Mouse (Mus musculus) MEL (cell line): ENCODE measurements around the gene Kirrel3. TPM values are rescaled to one million over a fixed set of nuclear protein-coding genes. Genes with fewer than 3 reads are reported as not detected.

ENCODE experiments used
- DNase-seq: peaks from one replicate; pipeline ENCODE4 v3.0.0; 2011; ENCODE audit warnings: low read depth, low spot score
- H3K27ac ChIP-seq: 2 replicates; pipeline ENCODE4 v1.5.1; 2012; ENCODE audit warnings: low read depth, mild to moderate bottlenecking, control low read depth, low read length, moderate library complexity; ENCODE audit not compliant: control insufficient read depth
- H3K27me3 ChIP-seq, 2 experiments: fragments of 150-350 bp in 1 of 2; sonication (generic) in 1 of 2; 2 replicates each; pipeline ENCODE4 v1.6.1; 2012; ENCODE audit warnings: low read length in 2 of 2, mild to moderate bottlenecking in 2 of 2, improper control_type of control experiment in 1 of 2, moderate library complexity in 1 of 2; ENCODE audit not compliant: insufficient read depth in 2 of 2, control insufficient read depth in 1 of 2
- H3K36me3 ChIP-seq, 2 experiments: 2 replicates each; pipeline ENCODE4 v1.6.1; 2012 to 2014; ENCODE audit warnings: low read length in 2 of 2, improper control_type of control experiment in 1 of 2, inconsistent platforms in 1 of 2, mild to moderate bottlenecking in 1 of 2; ENCODE audit not compliant: insufficient read depth in 2 of 2, control insufficient read depth in 1 of 2
- H3K4me1 ChIP-seq, 2 experiments: fragments of 150-350 bp in 1 of 2; sonication (generic) in 1 of 2; 2 replicates each; pipeline ENCODE4 v1.6.1; 2012; ENCODE audit warnings: low read length in 2 of 2, improper control_type of control experiment in 1 of 2, mild to moderate bottlenecking in 1 of 2; ENCODE audit not compliant: insufficient read depth in 2 of 2, control insufficient read depth in 1 of 2
- H3K4me3 ChIP-seq, 2 experiments: fragments of 150-350 bp in 1 of 2; sonication (generic) in 1 of 2; 2 replicates each; pipeline ENCODE4 v1.5.1; 2012; ENCODE audit warnings: low read depth in 2 of 2, low read length in 2 of 2, mild to moderate bottlenecking in 2 of 2, moderate library complexity in 2 of 2, control low read depth in 1 of 2, improper control_type of control experiment in 1 of 2; ENCODE audit not compliant: control insufficient read depth in 1 of 2, insufficient read depth in 1 of 2
- H3K79me2 ChIP-seq: 2 replicates; pipeline ENCODE4 v1.6.1; 2012; ENCODE audit warnings: mild to moderate bottlenecking, low read length, moderate library complexity; ENCODE audit not compliant: control insufficient read depth, poor library complexity, insufficient read depth
- H3K9ac ChIP-seq: 2 replicates; pipeline ENCODE4 v1.6.1; 2012; ENCODE audit warnings: low read depth, mild to moderate bottlenecking, control low read depth, low read length, moderate library complexity; ENCODE audit not compliant: control insufficient read depth, poor library complexity, severe bottlenecking
- H3K9me3 ChIP-seq: fragments of 150-350 bp; sonication (generic); replicated peaks from 2 replicates; pipeline ENCODE4 v1.6.1; 2012; ENCODE audit warnings: mild to moderate bottlenecking, low read length, improper control_type of control experiment, moderate library complexity; ENCODE audit not compliant: insufficient read depth
- CHD1 ChIP-seq: IDR thresholded peaks from 2 replicates; pipeline ENCODE4 v1.6.1; 2012; ENCODE audit warnings: low read depth, mild to moderate bottlenecking, inconsistent platforms, low read length, improper control_type of control experiment
- CHD2 ChIP-seq: IDR thresholded peaks from 2 replicates; pipeline ENCODE4 v1.6.1; 2011; ENCODE audit warnings: low read length, improper control_type of control experiment
- CTCF ChIP-seq, 3 experiments: IDR thresholded peaks in 2 of 3; conservative IDR thresholded peaks in 1 of 3; 2 replicates each; pipeline ENCODE4 v1.5.1; 2011 to 2012; ENCODE audit warnings: low read length in 3 of 3, low read depth in 2 of 3, mild to moderate bottlenecking in 2 of 3, improper control_type of control experiment in 1 of 3, inconsistent platforms in 1 of 3, mixed read lengths in 1 of 3, moderate library complexity in 1 of 3; ENCODE audit not compliant: control insufficient read depth in 1 of 3, insufficient read depth in 1 of 3, poor library complexity in 1 of 3, severe bottlenecking in 1 of 3
- EP300 ChIP-seq, 2 experiments: IDR thresholded peaks; 2 replicates each; pipeline ENCODE4 v1.6.1; 2011; ENCODE audit warnings: improper control_type of control experiment in 2 of 2, low read length in 2 of 2, low read depth in 1 of 2, mild to moderate bottlenecking in 1 of 2
- ETS1 ChIP-seq: IDR thresholded peaks from 2 replicates; pipeline ENCODE4 v1.6.1; 2012; ENCODE audit warnings: low read depth, mild to moderate bottlenecking, inconsistent platforms, low read length, improper control_type of control experiment, moderate library complexity
- GABPA ChIP-seq: IDR thresholded peaks from 2 replicates; pipeline ENCODE4 v1.6.1; 2012; ENCODE audit warnings: low read depth, mild to moderate bottlenecking, inconsistent platforms, low read length, improper control_type of control experiment, moderate library complexity
- GATA1 ChIP-seq: IDR thresholded peaks from 2 replicates; pipeline ENCODE4 v1.6.1; 2011; ENCODE audit warnings: low read depth, low read length, improper control_type of control experiment
- MXI1 ChIP-seq: IDR thresholded peaks from 2 replicates; pipeline ENCODE4 v1.6.1; 2011; ENCODE audit warnings: mild to moderate bottlenecking, low read depth, low read length, improper control_type of control experiment
- NELFE ChIP-seq: IDR thresholded peaks from 2 replicates; pipeline ENCODE4 v1.6.1; 2011; ENCODE audit warnings: low read depth, low read length, improper control_type of control experiment
- NRF1 ChIP-seq: IDR thresholded peaks from 2 replicates; pipeline ENCODE4 v1.6.1; 2014; ENCODE audit warnings: low read depth, mild to moderate bottlenecking, inconsistent platforms, low read length, improper control_type of control experiment, moderate library complexity; ENCODE audit not compliant: poor library complexity, insufficient read depth, severe bottlenecking
- POLR2A ChIP-seq, 2 experiments: IDR thresholded peaks; 2 replicates each; pipeline ENCODE4 v1.6.1; 2011 to 2012; ENCODE audit warnings: low read length in 2 of 2, mild to moderate bottlenecking in 2 of 2, control low read depth in 1 of 2, improper control_type of control experiment in 1 of 2, low read depth in 1 of 2, moderate library complexity in 1 of 2; ENCODE audit not compliant: control insufficient read depth in 1 of 2, insufficient read depth in 1 of 2, poor library complexity in 1 of 2
- POLR2AphosphoS2 ChIP-seq: IDR thresholded peaks from 2 replicates; pipeline ENCODE4 v1.6.1; 2011; ENCODE audit warnings: low read length, improper control_type of control experiment
- RAD21 ChIP-seq: IDR thresholded peaks from 2 replicates; pipeline ENCODE4 v1.6.1; 2011; ENCODE audit warnings: mild to moderate bottlenecking, low read depth, low read length, improper control_type of control experiment
- RCOR1 ChIP-seq: IDR thresholded peaks from 2 replicates; pipeline ENCODE4 v1.6.1; 2012; ENCODE audit warnings: low read depth, mild to moderate bottlenecking, inconsistent platforms, low read length, improper control_type of control experiment
- SMC3 ChIP-seq: IDR thresholded peaks from 2 replicates; pipeline ENCODE4 v1.6.1; 2011; ENCODE audit warnings: low read depth, low read length, improper control_type of control experiment
- TBP ChIP-seq: IDR thresholded peaks from 2 replicates; pipeline ENCODE4 v1.8.0; 2011; ENCODE audit warnings: low read depth, low read length, improper control_type of control experiment
- UBTF ChIP-seq: IDR thresholded peaks from 2 replicates; pipeline ENCODE4 v1.6.1; 2012; ENCODE audit warnings: low read depth, mild to moderate bottlenecking, inconsistent platforms, low read length, improper control_type of control experiment, moderate library complexity, borderline replicate concordance; ENCODE audit not compliant: insufficient read depth
- USF1 ChIP-seq: IDR thresholded peaks from 2 replicates; pipeline ENCODE4 v1.6.1; 2014; ENCODE audit warnings: low read depth, mild to moderate bottlenecking, inconsistent platforms, low read length, improper control_type of control experiment, moderate library complexity
- USF2 ChIP-seq, 2 experiments: IDR thresholded peaks; 2 replicates each; pipeline ENCODE4 v1.6.1; 2011 to 2012; ENCODE audit warnings: improper control_type of control experiment in 2 of 2, low read length in 2 of 2, borderline replicate concordance in 1 of 2, inconsistent platforms in 1 of 2, low read depth in 1 of 2, mild to moderate bottlenecking in 1 of 2; ENCODE audit not compliant: insufficient read depth in 1 of 2
- ZC3H11A ChIP-seq: IDR thresholded peaks from 2 replicates; pipeline ENCODE4 v1.6.1; 2012; ENCODE audit warnings: low read depth, mild to moderate bottlenecking, inconsistent platforms, low read length, improper control_type of control experiment
- ZKSCAN1 ChIP-seq: IDR thresholded peaks from 2 replicates; pipeline ENCODE4 v1.6.1; 2012; ENCODE audit warnings: low read depth, mild to moderate bottlenecking, inconsistent platforms, low read length, improper control_type of control experiment, moderate library complexity
- ZNF384 ChIP-seq: IDR thresholded peaks from 2 replicates; pipeline ENCODE4 v1.6.1; 2012; ENCODE audit warnings: low read depth, mild to moderate bottlenecking, inconsistent platforms, low read length, improper control_type of control experiment
- polyA plus RNA-seq, 2 experiments: library from polyadenylated mRNA; stranded (reverse) in 1 of 2; unstranded in 1 of 2; fragments of >175 nt in 1 of 2; fragments of >200 nt in 1 of 2; gene quantifications; 2 replicates each; pipeline versions ENCODE4 v1.2.1 to v1.2.4; 2012; ENCODE audit warnings: low replicate concordance in 2 of 2, low read depth in 1 of 2; ENCODE audit not compliant: insufficient read length in 2 of 2, insufficient read depth in 1 of 2, missing spikeins in 1 of 2
- total RNA-seq: library from RNA; depleted of rRNA; stranded (reverse); fragments of 300-350 nt; gene quantifications from 2 replicates; pipeline ENCODE4 v1.2.3, GENCODE M21; 2012

Gene Kirrel3
- total and polyA plus RNA-seq, 3 experiments: 0.06 TPM; not detected in 2

GRCm38 (mm10) chr9:34980516-34981265, 495.0 kb downstream of the Kirrel3 start:
- no peaks in the 10 kb centered on the region for H3K9me3 ChIP-seq
- H3K79me2 ChIP-seq: no peaks in the 10 kb centered on the region
- H3K4me1 ChIP-seq: no peaks in the 10 kb centered on the region
- H3K4me3 ChIP-seq: no peak overlapping the region
- H3K36me3 ChIP-seq: no peaks in the 10 kb centered on the region
- no peaks in the 10 kb centered on the region for H3K27me3 ChIP-seq
- no peak for TF ChIP-seq ZKSCAN1
- no peak for TF ChIP-seq POLR2A (IDR thresholded peaks at IDR 0.05; ENCODE audit: control insufficient read depth in 1 of 2, insufficient read depth in 1 of 2, low read depth in 1 of 2, low read length in 2 of 2, poor library complexity in 1 of 2)
- TF ChIP-seq CHD1: no peak
- TF ChIP-seq NRF1: no peak
- TF ChIP-seq MXI1: no peak
- TF ChIP-seq UBTF: no peak
- TF ChIP-seq RCOR1: no peak
- no peak for TF ChIP-seq SMC3
- TF ChIP-seq ETS1: no peak
- TF ChIP-seq USF1: no peak
- no peak for TF ChIP-seq GATA1
- TF ChIP-seq GABPA: no peak
- TF ChIP-seq NELFE: no peak
- TF ChIP-seq ZNF384: no peak
- no peak for TF ChIP-seq TBP
- TF ChIP-seq USF2 (IDR thresholded peaks at IDR 0.05; ENCODE audit: borderline replicate concordance in 1 of 2, insufficient read depth in 1 of 2, low read depth in 1 of 2, low read length in 2 of 2): no peak
- TF ChIP-seq, all 39 proteins: peak for 0
- Histone ChIP-seq H3K27ac (no peak overlapping the region), H3K9ac (no peak overlapping the region)
- no peak for DNase-seq

GRCm38 (mm10) chr9:34983513-34984462, 498.1 kb downstream of the Kirrel3 start:
- TF ChIP-seq GATA1: peak; percentile 73
- TF ChIP-seq POLR2A (IDR thresholded peaks at IDR 0.05; ENCODE audit: control insufficient read depth in 1 of 2, insufficient read depth in 1 of 2, low read depth in 1 of 2, low read length in 2 of 2, poor library complexity in 1 of 2): no peak
- TF ChIP-seq EP300 (IDR thresholded peaks at IDR 0.05; ENCODE audit: low read depth in 1 of 2, low read length in 2 of 2): no peak
- TF ChIP-seq UBTF: no peak
- TF ChIP-seq ZNF384: peak; percentile 46; the same call in 1 of the 2 replicates
- peak; percentile 71 for TF ChIP-seq RAD21
- TF ChIP-seq SMC3: peak; percentile 80
- TF ChIP-seq POLR2AphosphoS2: no peak
- TF ChIP-seq CTCF (IDR thresholded peaks at IDR 0.05 in 2 of 3, conservative IDR thresholded peaks at IDR 0.05 in 1 of 3; ENCODE audit: control insufficient read depth in 1 of 3, insufficient read depth in 1 of 3, low read depth in 2 of 3, low read length in 3 of 3, poor library complexity in 1 of 3, severe bottlenecking in 1 of 3): peak; percentile 57 to 74 (median 61)
- no peak for TF ChIP-seq GABPA
- TF ChIP-seq ZKSCAN1: no peak
- no peak for TF ChIP-seq CHD2
- no peak for TF ChIP-seq USF2 (IDR thresholded peaks at IDR 0.05; ENCODE audit: borderline replicate concordance in 1 of 2, insufficient read depth in 1 of 2, low read depth in 1 of 2, low read length in 2 of 2)
- peak; percentile 67 for TF ChIP-seq ZC3H11A
- TF ChIP-seq, all 39 proteins: peak for 6

More at GRCm38 (mm10) chr9:34983513-34984462, 498.1 kb downstream of the Kirrel3 start:
- peak; percentile 58 for DNase-seq
- Histone ChIP-seq H3K4me3 (no peak overlapping the region), H3K79me2 (no peaks in the 10 kb centered on the region), H3K4me1 (no peaks in the 10 kb centered on the region), H3K36me3 (no peaks in the 10 kb centered on the region), H3K9ac (no peak overlapping the region), H3K27me3 (no peaks in the 10 kb centered on the region), H3K9me3 (no peaks in the 10 kb centered on the region), H3K27ac (no peak overlapping the region)
